Mouse (Mus musculus) kidney, adult 2 months (tissue): ENCODE measurements around the gene Grhl1.

Experiments used
- CTCF ChIP-seq: fragments of 200-500 bp; conservative IDR thresholded peaks from 2 replicates; pipeline ENCODE4 v1.5.1; 2011; ENCODE audit warnings: low read depth, mild to moderate bottlenecking, control low read depth, low read length, moderate library complexity, mixed read lengths; ENCODE audit not compliant: insufficient read depth, insufficient read length
- POLR2A ChIP-seq: fragments of 200-500 bp; IDR thresholded peaks from one replicate; pipeline ENCODE4 v1.6.1; 2011; ENCODE audit warnings: low read depth, low read length, control low read depth

- TF ChIP-seq CTCF (no peak), POLR2A (no peak)
These were observed 34.1 kb upstream of the Grhl1 start for GRCm38 (mm10) chr12:24537965-24538364.
